Mouse (Mus musculus): Measurements from ENCODE around the gene B4galt5.

Gene B4galt5

DNA sequence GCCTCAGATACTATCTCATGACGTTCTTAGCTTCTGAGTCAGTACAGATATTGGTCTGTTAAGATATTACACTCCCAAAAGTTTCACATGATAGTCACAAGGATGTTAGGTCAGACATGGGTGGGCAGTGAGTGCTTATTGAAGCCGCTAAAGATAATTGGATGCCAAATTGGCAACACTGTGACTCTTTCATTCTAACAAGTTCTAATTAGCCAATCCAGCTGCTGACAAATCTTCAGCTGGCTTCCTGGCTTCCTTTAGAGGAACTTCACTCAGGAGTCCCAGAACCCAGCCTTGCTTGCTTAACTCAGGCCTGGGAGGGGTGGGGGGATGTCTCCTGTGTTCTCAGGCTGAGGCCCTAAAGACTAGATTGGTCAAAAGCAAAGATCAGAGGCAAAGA, 9.5 kb upstream of the B4galt5 start:
- no peak for DNase-seq (ENCODE audit: low read depth)

DNA sequence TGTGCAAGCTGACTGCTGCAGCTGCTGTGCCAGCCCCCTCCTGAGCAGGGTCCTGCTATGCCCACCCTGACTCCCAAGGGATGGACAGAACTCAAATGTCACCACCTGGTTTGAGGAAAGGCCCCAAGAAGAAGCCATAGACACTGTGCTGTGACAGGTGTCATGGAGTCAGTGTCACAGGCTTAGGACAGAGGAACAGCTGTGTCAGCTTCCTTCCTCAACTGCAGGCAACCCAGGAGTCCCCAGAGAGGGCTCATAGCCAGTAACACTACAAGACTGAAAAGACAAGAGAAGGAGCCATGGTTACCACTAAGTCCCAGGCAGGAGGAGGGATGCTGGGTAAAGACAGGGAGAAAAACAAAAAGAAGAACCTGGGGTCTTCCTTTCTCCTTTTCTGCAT, 7.9 kb upstream of the B4galt5 start:
- DNase-seq (ENCODE audit: low read depth), result no peak

DNA sequence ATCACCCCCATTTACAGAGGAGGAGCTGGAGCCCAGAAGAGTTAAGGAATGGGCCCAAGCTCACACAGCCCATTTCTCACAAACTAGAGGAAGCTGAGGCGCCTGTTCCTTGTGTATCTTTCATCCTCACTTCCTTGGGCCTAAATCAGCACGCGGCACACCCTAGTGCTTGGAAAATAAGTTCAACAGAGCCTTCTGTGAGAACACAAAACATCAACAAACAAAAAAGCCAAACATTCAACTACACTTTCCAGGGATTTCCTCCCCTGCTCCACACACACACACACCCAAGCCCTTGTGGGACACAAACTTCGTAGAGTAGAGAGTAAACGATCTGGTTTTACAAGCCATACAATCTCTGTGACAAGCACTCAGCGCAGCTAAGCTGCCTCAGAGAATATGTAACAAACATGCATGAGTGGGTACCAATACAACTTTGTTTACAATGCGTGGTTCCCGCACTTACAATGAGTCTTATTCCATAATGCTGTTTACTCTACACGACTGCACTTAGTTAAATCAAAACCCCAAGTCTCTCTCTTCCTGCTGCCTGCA, 5.7 kb upstream of the B4galt5 start:
- no peak for DNase-seq (ENCODE audit: low read depth)

DNA sequence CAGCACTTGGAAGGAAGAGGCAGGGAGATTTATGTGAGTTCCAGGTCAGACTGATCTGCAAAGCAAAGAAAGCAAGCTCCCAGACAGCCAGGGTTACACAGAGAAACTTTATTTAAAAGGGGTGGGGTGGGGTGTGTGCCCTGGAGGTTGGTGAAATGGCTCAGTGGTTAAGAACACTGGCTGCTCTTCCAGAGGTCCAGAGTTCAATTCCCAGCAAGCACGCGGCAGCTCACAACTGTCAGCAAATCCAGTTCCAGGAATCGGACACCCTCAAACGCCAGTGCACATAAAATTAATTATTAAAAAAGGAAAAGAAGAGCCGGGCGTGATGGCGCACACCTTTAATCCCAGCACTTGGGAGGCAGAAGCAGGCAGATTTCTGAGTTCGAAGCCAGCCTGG, 5.1 kb upstream of the B4galt5 start:
- DNase-seq (ENCODE audit: low read depth), result no peak

DNA sequence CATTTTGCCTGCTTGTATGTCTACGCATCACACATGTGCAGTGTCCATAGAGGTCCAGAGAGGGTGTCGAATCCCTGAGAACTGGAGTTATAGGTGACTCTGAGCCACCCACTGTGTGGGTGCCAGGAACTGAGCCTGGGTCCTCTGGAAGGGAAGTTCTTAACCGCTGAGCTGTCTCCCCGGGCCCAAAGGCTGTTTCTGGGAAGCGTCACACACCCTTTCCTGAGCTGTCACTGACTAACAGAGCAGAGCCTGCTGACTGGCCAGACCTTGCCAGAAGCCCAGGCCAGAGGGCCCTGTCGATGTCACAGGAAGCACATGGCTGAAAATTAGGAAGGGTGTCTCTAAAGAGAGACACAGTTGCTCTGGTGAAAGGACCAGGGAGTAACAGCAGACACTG, 3.5 kb upstream of the B4galt5 start:
- no peak for DNase-seq (ENCODE audit: low read depth)

DNA sequence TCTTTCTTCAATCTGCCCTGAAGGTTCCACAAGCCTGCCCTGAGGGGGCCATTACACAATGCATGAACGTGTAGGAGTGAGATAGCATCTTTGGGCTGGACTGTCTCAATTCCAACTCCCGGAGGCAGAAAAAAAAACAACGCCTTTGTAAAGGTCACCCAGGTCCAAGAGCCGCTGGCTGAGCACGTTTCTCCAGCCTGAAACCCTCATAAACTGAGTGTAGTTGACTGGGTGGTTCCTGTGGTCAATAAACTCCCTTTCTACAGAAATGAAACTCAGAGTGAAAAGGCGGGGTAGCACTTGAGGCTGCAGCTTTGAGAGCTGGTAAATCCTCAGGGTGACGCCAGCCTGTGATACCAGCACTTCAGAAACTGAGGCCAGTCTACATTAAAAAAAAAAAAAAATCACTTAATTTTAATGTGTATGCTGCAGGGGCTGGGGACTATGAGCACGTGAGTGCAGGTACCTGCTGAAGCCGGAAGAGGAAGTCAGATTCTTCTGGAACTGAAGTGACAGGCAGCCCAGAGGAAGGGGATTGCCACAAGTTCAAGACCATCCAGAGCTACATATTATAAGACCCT, 2.5 kb upstream of the B4galt5 start:
- no peak for DNase-seq (ENCODE audit: low read depth)

DNA sequence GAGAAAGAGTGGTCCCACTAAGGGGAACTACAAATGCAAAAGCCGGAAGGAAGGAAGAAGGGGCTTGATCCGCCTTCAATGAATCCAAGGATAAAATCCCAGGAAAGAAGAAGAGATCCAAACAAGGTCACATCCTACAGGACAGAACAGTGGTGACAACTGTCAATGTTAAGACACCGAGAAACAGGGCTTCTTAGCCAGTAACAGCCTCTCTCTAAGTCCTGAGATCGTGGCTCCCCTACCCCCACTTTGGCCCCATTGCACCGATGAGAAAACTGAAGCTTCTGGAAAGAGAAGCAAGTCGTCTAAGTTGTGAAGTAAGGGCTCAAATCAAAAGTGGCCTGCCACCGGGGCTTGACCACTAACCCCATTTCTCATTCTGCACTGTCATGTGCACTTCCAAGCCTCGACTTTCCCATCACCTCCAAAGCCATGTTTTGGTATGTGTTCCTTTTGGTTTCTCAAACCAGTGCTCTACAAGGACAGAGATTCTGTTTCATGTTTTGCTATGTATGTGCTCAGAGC, 1.2 kb upstream of the B4galt5 start:
- DNase-seq (ENCODE audit: low read depth), result no peak

DNA sequence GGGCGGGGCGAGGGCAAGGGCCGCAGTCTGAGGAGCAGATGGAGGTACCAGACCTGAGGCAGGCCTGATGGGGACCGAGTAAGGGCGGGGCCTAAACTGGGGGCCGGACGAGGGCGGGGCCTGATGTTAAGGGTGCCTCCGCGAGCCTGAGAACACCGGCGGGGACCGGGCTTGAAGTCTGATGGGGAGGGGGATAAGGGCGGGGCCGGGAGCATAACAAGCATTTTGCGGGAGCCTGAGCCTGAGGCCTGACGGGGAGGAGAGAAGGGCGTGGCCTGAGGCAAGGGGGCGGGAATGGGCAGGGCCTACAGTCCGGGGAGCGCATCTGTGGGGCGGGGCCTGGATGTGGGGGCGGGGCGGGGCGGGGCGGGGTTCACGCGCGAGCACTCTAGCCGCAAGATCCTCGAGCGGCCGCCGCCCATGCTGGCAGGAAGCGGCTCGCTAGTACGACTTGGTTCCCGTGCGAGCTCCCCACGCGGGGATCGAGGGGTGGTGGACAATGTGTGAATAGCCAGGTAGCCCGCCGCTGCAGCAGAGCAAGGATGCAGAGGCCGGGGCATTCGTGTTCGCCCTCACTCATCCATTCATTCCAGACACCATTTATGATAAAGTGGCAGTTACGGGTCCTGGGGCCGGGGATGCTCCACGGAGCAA, 427 bp upstream of the B4galt5 start:
- DNase-seq (ENCODE audit: low read depth), result peak; percentile 64

DNA sequence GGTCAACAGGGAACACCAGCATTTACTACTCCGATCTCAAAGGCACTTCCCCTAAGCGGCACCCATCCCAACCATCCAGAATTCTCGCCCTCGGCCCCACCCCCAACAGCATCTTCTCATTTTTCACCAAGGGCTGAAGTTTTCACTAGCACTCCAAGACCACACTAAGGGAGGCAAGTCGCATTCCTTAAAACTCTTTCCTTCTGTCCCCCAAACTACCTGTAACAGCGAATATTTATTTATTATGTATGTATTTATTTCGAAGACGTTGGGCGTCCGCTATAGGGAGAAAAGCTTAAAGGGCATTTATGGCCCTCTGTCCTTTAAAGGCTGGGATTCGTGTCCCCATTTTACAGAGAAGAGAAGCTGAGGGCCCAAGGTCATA, 1.0 kb downstream of the B4galt5 start:
- DNase-seq (ENCODE audit: low read depth), result no peak

DNA sequence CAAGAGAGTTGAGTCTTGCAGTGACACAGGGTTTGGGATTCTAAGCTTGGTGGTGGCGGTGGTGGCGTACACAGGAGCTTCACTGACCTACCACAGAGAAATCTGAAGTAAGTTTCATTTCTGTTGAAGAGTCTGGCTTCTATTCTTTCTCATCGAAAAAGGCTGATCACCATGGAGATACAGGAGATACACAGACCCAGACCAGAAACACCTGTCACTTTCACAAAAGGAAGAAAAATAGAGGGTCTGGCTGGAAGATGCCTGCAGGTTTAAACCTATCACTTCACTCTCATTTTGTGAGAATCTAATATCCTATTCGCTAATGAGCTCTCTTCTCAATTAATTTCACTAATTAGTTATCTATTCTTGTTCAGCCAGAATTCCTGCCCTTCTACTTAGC, 1.6 kb downstream of the B4galt5 start:
- DNase-seq (ENCODE audit: low read depth), result no peak

DNA sequence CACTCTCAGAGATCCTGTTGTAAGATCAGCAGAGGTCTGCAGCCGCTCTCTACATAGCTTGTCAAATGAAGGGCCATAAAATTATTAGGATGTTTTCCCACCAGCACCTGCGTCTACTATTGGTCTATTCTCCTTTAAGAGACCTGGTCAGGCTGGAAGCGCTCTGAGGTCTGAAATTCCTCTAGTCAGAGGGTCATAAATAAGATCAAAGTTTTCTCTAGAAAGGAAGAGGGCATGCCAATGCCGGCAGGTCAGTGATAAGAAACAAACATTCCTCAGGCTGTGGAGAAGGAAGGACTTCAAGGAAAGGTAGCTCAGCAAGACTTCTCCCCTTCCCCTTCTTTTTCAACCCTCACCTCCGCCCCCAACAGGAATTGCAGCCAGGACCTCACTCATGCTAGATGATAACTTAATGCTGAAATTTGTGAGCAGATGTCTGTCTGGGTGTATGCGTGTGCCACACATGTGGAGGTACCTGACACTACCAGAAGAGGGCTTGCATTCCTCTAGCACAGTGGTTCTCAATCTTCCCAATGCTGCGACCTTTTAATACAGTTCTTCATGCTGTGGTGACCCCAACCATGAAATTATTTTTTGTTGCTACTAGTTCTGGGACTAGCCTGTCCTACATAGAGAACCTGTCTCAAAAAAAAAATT, 3.3 kb downstream of the B4galt5 start:
- DNase-seq (ENCODE audit: low read depth), result no peak

DNA sequence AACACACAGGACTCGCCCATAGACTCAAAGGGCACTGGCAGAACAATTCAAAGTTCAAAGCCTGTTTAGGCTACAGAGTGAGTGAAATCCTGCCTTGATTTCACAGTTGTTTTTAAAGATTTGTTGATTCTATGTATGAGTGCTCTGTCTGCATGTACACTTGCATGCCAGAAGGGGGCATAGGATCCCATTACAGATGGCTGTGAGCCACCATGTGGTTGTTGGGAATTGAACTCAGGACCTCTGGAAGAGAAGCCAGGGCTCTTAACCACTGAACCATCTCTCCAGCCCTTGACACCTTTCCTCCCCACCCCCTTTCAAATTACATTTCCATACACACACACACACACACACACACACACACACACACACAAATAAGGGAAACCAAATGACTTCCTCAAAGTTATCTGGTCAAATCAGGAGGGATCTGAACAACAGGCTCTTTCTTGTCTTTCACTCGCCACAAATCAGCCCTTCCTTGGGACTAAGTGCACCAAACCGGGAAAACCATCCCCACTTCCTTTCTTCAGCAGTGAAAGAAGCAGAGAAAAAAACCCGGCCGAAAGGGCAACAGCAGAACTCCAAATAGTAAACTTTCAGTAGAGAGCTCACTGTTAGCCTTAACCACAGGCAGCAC, 4.0 kb downstream of the B4galt5 start:
- DNase-seq (ENCODE audit: low read depth), result no peak

DNA sequence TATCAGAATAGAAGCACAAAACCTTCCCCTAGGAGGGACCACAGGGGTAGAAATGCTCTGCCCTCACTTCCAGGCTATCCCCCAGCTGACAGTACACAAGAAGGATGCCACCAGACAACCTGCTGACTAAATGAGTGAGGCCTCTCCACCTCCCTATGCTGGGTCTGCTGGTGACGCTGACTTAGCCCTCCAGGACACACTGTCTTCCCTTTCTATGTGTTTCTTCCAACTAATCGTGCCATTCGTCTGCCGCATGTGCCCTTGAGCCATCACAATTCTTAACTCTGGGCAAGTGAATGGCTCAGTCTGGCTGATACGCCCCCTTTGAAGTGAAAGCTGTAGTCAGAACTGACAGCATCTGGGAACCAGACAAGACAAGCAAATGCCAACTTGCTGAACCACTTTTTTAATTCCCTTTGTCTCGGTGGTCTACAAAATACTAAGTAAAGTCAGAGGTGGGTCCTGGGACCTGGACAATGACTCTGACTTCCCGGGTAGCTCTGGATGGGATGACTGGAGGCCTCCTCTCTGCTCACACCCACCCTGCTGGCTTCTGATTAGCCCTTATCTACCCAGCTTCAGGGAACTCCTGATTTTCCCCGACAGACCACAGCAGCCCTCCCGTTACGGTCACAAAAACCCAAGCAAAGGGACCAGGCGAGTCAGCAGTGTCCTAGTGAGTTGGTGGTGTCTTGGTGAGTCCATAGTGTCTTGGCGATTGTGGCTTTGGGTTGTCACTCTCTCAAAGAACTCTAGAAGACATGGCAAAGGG, 5.4 kb downstream of the B4galt5 start:
- DNase-seq (ENCODE audit: low read depth), result peak; percentile 80

DNA sequence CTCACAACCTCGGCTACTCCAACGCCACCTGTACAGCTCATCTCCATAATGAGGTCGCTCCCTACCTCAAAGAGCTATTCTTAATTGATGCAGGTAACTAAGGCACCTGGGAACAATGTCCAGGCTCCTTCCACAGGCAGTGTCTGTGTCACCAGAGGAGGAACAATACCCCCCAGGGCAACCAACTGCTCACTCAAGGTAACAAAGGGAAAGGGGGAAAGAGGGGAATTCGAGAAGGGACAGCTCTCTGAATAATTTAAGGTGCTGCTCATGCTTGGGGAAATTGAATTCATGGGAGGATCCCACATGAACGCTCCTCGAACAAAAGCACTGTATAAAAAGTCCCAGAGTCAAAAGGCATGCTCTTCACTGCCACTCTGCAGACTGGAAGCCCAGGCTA, 6.1 kb downstream of the B4galt5 start:
- DNase-seq (ENCODE audit: low read depth), result no peak

DNA sequence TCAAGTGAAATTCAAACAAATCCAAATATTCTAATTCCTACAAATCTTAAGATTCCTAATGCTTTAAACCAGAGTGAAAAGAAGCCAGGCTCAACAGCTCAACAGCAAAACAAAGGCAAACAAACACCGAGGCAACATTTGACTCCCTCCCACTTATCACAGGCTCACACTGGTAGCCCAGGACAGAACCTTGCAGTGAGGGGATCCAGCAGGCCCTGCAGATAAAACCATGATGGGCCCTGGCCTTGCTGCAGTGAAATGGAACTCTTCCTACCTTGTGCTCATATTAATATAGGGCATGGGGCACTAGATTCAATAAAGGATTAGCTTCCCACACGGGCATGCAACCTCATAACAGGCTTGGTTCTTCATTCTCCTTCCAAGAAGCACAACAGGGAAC, 11.4 kb downstream of the B4galt5 start:
- DNase-seq (ENCODE audit: low read depth), result peak; percentile 31

DNA sequence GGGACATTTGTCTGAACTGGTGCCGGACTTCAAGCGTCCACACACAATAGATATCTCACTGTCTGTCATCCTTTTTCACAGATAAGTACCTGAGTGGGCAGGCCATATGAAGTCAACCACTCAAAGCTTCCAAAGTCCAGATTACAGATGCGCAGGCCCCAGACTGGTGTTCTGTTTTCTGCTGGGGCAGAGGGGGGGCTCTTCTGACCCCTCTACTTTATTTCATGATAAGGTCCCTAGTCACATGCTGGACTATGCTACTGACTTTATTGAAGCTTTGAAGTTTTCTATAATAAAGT, 11.8 kb downstream of the B4galt5 start:
- no peak for DNase-seq (ENCODE audit: low read depth)

DNA sequence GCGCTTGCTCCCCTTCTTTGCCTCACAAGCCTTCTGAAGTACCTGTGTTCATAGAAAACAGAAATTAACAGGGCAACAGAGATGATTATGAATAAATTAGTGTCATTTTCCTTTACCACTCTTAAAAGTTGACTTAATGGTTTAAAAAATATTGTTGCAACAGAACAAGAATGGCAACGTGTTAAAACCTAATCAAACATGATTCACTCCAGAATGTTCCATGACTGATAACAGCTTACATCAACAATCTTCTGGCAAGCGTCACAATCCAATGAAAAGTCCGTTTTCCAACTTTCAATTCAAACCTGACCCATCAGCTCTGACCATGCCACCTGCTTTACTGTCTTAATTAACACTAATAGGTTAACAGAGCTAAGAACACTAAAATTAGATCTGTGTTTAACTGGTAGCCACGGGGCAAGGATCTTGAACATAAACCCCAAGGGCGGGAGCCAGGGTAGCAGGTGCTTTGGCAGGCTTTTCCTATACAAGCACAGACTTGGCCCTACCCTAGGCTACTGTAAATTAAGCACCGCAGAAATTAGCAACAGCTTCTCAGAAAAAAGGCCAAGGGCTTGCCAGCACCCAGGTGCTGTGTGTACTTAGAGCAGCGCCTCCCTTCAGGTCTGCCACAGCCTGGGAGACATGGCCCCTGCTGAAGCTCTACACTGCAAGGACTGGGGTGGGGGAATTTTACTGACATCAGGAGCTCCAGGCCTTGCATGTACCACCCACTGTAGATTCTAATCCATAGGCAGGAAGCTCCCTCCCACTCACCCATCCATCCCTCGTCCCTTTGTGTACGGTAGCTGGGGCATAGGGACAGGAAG, 12.4 kb downstream of the B4galt5 start:
- no peak for DNase-seq (ENCODE audit: low read depth)

DNA sequence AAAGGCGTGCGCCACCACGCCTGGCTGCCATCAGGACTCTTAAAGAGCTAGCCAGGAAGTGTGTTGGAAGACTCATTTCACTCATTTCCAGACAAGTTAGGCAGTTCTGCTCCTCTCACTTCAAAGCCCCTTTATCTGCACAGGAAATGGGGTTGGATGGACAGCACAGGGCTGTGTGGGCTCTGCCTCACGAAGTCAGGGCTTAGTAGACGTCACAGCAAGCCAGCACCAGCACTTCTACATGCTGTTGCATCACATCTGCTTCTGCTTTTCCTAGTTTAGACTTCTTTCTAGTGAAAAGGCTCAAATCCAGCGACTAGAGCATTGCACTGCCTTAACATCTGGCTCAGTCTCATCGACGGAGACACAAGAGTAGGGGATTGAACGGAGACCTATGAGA, 13.9 kb downstream of the B4galt5 start:
- no peak for DNase-seq (ENCODE audit: low read depth)

DNA sequence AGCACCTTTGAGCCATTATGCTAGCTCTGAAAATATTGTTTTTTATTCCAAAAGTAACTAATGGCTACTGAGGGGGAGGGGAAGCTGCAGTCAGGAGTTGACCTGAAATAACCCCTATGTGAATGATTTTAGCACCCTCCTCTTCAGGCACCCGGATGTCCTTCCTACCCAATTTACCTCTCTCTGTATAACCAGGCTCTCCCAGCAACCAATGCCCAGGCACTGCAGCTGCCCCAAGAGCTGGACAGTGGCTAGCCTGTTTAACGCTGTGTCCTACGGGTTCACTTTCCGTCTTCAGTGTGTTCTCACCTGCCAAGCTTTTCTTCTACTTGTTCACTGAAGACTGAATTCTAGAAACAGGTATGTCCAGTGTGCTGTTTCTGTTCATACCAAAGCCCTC, 14.7 kb downstream of the B4galt5 start:
- no peak for DNase-seq (ENCODE audit: low read depth)

DNA sequence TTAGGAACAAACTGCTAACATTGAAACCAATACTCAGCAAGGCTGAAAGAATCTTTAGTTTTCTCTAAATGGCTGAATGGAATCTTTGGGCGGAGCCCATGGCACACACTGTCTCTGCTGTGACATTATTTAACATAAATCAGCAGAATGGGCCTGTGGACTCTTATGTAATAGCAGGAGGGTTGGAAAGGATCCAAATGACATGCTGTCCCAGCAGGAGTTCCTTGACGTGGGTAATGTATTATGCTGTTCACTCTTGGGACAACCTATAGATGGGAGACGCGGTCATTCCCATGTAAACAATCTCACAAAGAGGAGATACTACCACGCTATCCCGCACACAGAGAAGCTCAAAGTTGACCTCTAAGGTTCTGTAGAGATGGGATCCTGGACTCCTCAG, 15.5 kb downstream of the B4galt5 start:
- DNase-seq (ENCODE audit: low read depth), result no peak

DNA sequence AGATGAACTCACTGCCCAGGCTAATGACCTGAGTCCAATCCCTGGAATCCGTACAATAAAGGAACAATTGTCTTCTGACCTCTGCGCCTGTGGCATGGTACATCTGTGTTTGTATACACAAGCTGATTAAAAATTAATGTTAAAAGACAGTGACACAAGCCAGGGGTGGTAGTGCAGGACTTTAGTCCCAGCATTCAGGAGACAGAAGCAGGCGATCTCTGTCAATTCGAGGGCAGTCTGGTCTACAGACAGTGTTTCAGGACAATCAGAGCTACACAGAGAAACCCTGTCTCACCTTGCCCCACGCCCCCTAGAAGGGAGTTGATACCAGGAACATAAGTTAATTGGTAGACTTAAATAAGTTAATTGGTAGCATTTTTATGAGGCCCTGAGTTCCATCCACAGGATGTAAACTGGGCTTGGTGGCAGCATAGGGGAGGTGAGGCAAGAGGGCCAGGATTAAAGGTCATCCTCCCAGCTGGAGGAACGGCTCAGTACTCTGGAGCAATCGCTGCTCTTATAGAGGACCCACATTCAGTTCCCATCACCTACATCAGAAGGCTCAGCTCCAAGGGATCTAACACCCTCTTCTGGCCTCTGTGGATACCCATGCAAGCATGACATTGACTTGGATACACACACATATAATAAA, 16.5 kb downstream of the B4galt5 start:
- no peak for DNase-seq (ENCODE audit: low read depth)

Measured in c-Kit-positive CD71-positive TER-119-negative erythroid progenitor cells, embryonic 14.5 days (primary cell).